Mouse (Mus musculus): ENCODE data around the gene Krt81. TPM values are rescaled to one million over a fixed set of nuclear protein-coding genes. Genes with fewer than 3 reads are reported as not detected.

Gene Krt81
- polyA plus RNA-seq, 1 experiment from 2014 or later: not detected

- H3K36me3 ChIP-seq (ENCODE audit: control insufficient read depth, insufficient read depth, low read length): no peaks in the 10 kb centered on the region
- no peaks in the 10 kb centered on the region for H3K9me3 ChIP-seq (replicated peaks; ENCODE audit: control insufficient read depth, low read length)
- no peak within 1 kb of the TSS for H3K27ac ChIP-seq (ENCODE audit: low read depth, low read length)
- H3K4me3 ChIP-seq (ENCODE audit: low read depth, low read length): peak within 1 kb of the TSS; percentile 30
- H3K27me3 ChIP-seq (replicated peaks; ENCODE audit: control insufficient read depth, insufficient read depth, low read length): peaks cover 4% of the 10 kb centered on the region; the same call in 1 of the 2 replicates
- WGBS: under 1% methylated on average over 30 of the region's 34 CpGs
- peak; percentile 31 for DNase-seq (ENCODE audit: low spot score)
- H3K4me1 ChIP-seq (ENCODE audit: control insufficient read depth, insufficient read depth, low read length): no peaks in the 10 kb centered on the region
- ATAC-seq: no peak
- peak within 1 kb of the TSS; percentile 57 for H3K4me2 ChIP-seq (ENCODE audit: low read length)
- H3K9ac ChIP-seq (ENCODE audit: low read length): peak within 1 kb of the TSS; percentile 54
These were observed 25.0 kb downstream of the Krt81 start, which contains the start of gene Krt87 for GRCm38 (mm10) chr15:101438555-101438954. TSS of gene Krt87 (minus strand) at chr15:101438804.

- no peaks in the 10 kb centered on the region for H3K9me3 ChIP-seq (replicated peaks; ENCODE audit: control insufficient read depth, low read length)
- H3K4me1 ChIP-seq (ENCODE audit: control insufficient read depth, insufficient read depth, low read length): no peaks in the 10 kb centered on the region
- no peak overlapping the region for H3K4me2 ChIP-seq (ENCODE audit: low read length)
- H3K9ac ChIP-seq (ENCODE audit: low read length): no peak overlapping the region
- DNase-seq (ENCODE audit: low spot score) (no peak), ATAC-seq (no peak)
- no peaks in the 10 kb centered on the region for H3K36me3 ChIP-seq (ENCODE audit: control insufficient read depth, insufficient read depth, low read length)
- 85% methylated on average over 7 of the region's 7 CpGs for WGBS
- H3K27ac ChIP-seq (ENCODE audit: low read depth, low read length): no peak overlapping the region
- no peak overlapping the region for H3K4me3 ChIP-seq (ENCODE audit: low read depth, low read length)
- peaks cover 4% of the 10 kb centered on the region; the same call in 1 of the 2 replicates for H3K27me3 ChIP-seq (replicated peaks; ENCODE audit: control insufficient read depth, insufficient read depth, low read length)
These were observed 26.9 kb downstream of the Krt81 start for GRCm38 (mm10) chr15:101436611-101437010.

GRCm38 (mm10) chr15:101424914-101425313 lies 38.6 kb downstream of the Krt81 start:
- WGBS: 31% methylated on average over 5 of the region's 5 CpGs
- Histone ChIP-seq H3K36me3 (ENCODE audit: control insufficient read depth, insufficient read depth, low read length) (no peaks in the 10 kb centered on the region), H3K4me3 (ENCODE audit: low read depth, low read length) (no peak overlapping the region), H3K4me1 (ENCODE audit: control insufficient read depth, insufficient read depth, low read length) (no peaks in the 10 kb centered on the region), H3K9ac (ENCODE audit: low read length) (no peak overlapping the region), H3K9me3 (replicated peaks; ENCODE audit: control insufficient read depth, low read length) (no peaks in the 10 kb centered on the region), H3K27ac (ENCODE audit: low read depth, low read length) (no peak overlapping the region), H3K27me3 (replicated peaks; ENCODE audit: control insufficient read depth, insufficient read depth, low read length) (no peaks in the 10 kb centered on the region), H3K4me2 (ENCODE audit: low read length) (no peak overlapping the region)
- DNase-seq (ENCODE audit: low spot score): no peak
- no peak for ATAC-seq

- H3K4me2 ChIP-seq (ENCODE audit: low read length): no peak overlapping the region
- WGBS: 46% methylated on average over 6 of the region's 6 CpGs
- ATAC-seq: no peak
- peak; percentile 35 for DNase-seq (ENCODE audit: low spot score)
- H3K4me1 ChIP-seq (ENCODE audit: control insufficient read depth, insufficient read depth, low read length): no peaks in the 10 kb centered on the region
- H3K9me3 ChIP-seq (replicated peaks; ENCODE audit: control insufficient read depth, low read length): no peaks in the 10 kb centered on the region
- H3K9ac ChIP-seq (ENCODE audit: low read length): no peak overlapping the region
- no peaks in the 10 kb centered on the region for H3K27me3 ChIP-seq (replicated peaks; ENCODE audit: control insufficient read depth, insufficient read depth, low read length)
- no peak overlapping the region for H3K4me3 ChIP-seq (ENCODE audit: low read depth, low read length)
- no peak overlapping the region for H3K27ac ChIP-seq (ENCODE audit: low read depth, low read length)
- H3K36me3 ChIP-seq (ENCODE audit: control insufficient read depth, insufficient read depth, low read length): no peaks in the 10 kb centered on the region
These were observed 42.6 kb downstream of the Krt81 start for GRCm38 (mm10) chr15:101420903-101421302.

GRCm38 (mm10) chr15:101418950-101419349 lies 44.6 kb downstream of the Krt81 start:
- H3K27me3 ChIP-seq (replicated peaks; ENCODE audit: control insufficient read depth, insufficient read depth, low read length): 0 out of 2 replicates have a peak, but pooled peaks cover 2% of the 10 kb centered on the region
- H3K4me1 ChIP-seq (ENCODE audit: control insufficient read depth, insufficient read depth, low read length): no peaks in the 10 kb centered on the region
- ATAC-seq (no peak), DNase-seq (ENCODE audit: low spot score) (peak; percentile 11)
- H3K9ac ChIP-seq (ENCODE audit: low read length): no peak overlapping the region
- no peak overlapping the region for H3K27ac ChIP-seq (ENCODE audit: low read depth, low read length)
- WGBS: 88% methylated on average over 4 of the region's 4 CpGs
- H3K9me3 ChIP-seq (replicated peaks; ENCODE audit: control insufficient read depth, low read length): no peaks in the 10 kb centered on the region
- no peaks in the 10 kb centered on the region for H3K36me3 ChIP-seq (ENCODE audit: control insufficient read depth, insufficient read depth, low read length)
- no peak overlapping the region for H3K4me3 ChIP-seq (ENCODE audit: low read depth, low read length)
- no peak overlapping the region for H3K4me2 ChIP-seq (ENCODE audit: low read length)

- ATAC-seq: no peak
- WGBS: 41% methylated on average over 11 of the region's 11 CpGs
- Histone ChIP-seq H3K4me3 (ENCODE audit: low read depth, low read length) (no peak overlapping the region), H3K4me1 (ENCODE audit: control insufficient read depth, insufficient read depth, low read length) (no peaks in the 10 kb centered on the region), H3K27ac (ENCODE audit: low read depth, low read length) (no peak overlapping the region), H3K9ac (ENCODE audit: low read length) (no peak overlapping the region), H3K4me2 (ENCODE audit: low read length) (no peak overlapping the region), H3K9me3 (replicated peaks; ENCODE audit: control insufficient read depth, low read length) (no peaks in the 10 kb centered on the region), H3K27me3 (replicated peaks; ENCODE audit: control insufficient read depth, insufficient read depth, low read length) (0 out of 2 replicates have a peak, but pooled peaks cover 14% of the 10 kb centered on the region), H3K36me3 (ENCODE audit: control insufficient read depth, insufficient read depth, low read length) (no peaks in the 10 kb centered on the region)
- no peak for DNase-seq (ENCODE audit: low spot score)
These were observed 48.6 kb downstream of the Krt81 start for GRCm38 (mm10) chr15:101414807-101415565.

GRCm38 (mm10) chr15:101413916-101414635 lies 49.5 kb downstream of the Krt81 start:
- Histone ChIP-seq H3K27ac (ENCODE audit: low read depth, low read length) (no peak overlapping the region), H3K4me1 (ENCODE audit: control insufficient read depth, insufficient read depth, low read length) (no peaks in the 10 kb centered on the region), H3K4me2 (ENCODE audit: low read length) (no peak overlapping the region), H3K9ac (ENCODE audit: low read length) (no peak overlapping the region), H3K4me3 (ENCODE audit: low read depth, low read length) (no peak overlapping the region), H3K36me3 (ENCODE audit: control insufficient read depth, insufficient read depth, low read length) (no peaks in the 10 kb centered on the region), H3K9me3 (replicated peaks; ENCODE audit: control insufficient read depth, low read length) (no peaks in the 10 kb centered on the region), H3K27me3 (replicated peaks; ENCODE audit: control insufficient read depth, insufficient read depth, low read length) (0 out of 2 replicates have a peak, but pooled peaks cover 14% of the 10 kb centered on the region)
- no peak for DNase-seq (ENCODE audit: low spot score)
- 56% methylated on average over 7 of the region's 7 CpGs for WGBS
- ATAC-seq: no peak

GRCm38 (mm10) chr15:101412188-101412587 lies 51.4 kb downstream of the Krt81 start:
- H3K27ac ChIP-seq (ENCODE audit: low read depth, low read length): no peak overlapping the region
- no peak overlapping the region for H3K4me2 ChIP-seq (ENCODE audit: low read length)
- DNase-seq (ENCODE audit: low spot score) (no peak), ATAC-seq (no peak)
- no peaks in the 10 kb centered on the region for H3K36me3 ChIP-seq (ENCODE audit: control insufficient read depth, insufficient read depth, low read length)
- 22% methylated on average over 30 of the region's 31 CpGs for WGBS
- 0 out of 2 replicates have a peak, but pooled peaks cover 14% of the 10 kb centered on the region for H3K27me3 ChIP-seq (replicated peaks; ENCODE audit: control insufficient read depth, insufficient read depth, low read length)
- no peak overlapping the region for H3K9ac ChIP-seq (ENCODE audit: low read length)
- no peak overlapping the region for H3K4me3 ChIP-seq (ENCODE audit: low read depth, low read length)
- H3K4me1 ChIP-seq (ENCODE audit: control insufficient read depth, insufficient read depth, low read length): no peaks in the 10 kb centered on the region
- no peaks in the 10 kb centered on the region for H3K9me3 ChIP-seq (replicated peaks; ENCODE audit: control insufficient read depth, low read length)

GRCm38 (mm10) chr15:101410775-101411174 lies 52.8 kb downstream of the Krt81 start, which contains the start of gene Krt7:
TSS of gene Krt7 (plus strand) at chr15:101411043.
- Histone ChIP-seq H3K4me2 (ENCODE audit: low read length) (no peak within 1 kb of the TSS), H3K4me3 (ENCODE audit: low read depth, low read length) (no peak within 1 kb of the TSS), H3K27me3 (replicated peaks; ENCODE audit: control insufficient read depth, insufficient read depth, low read length) (0 out of 2 replicates have a peak, but pooled peaks cover 14% of the 10 kb centered on the region), H3K9me3 (replicated peaks; ENCODE audit: control insufficient read depth, low read length) (no peaks in the 10 kb centered on the region), H3K9ac (ENCODE audit: low read length) (no peak within 1 kb of the TSS), H3K36me3 (ENCODE audit: control insufficient read depth, insufficient read depth, low read length) (no peaks in the 10 kb centered on the region), H3K27ac (ENCODE audit: low read depth, low read length) (no peak within 1 kb of the TSS), H3K4me1 (ENCODE audit: control insufficient read depth, insufficient read depth, low read length) (no peaks in the 10 kb centered on the region)
- ATAC-seq (no peak), DNase-seq (ENCODE audit: low spot score) (no peak)
- WGBS: 52% methylated on average over 2 of the region's 2 CpGs

Data from forebrain, embryonic 14.5 days (tissue).